Mouse (Mus musculus): ENCODE measurements at regions not wholly inside any gene's neighbourhood (a gene's known extent, or its start where the extent isn't known, plus 50 kb on each side); places are given as distances from the start of the nearest gene placed in this dataset.
"Not testable (repeated sequence)": the region's sequence is repeated elsewhere in the genome, so short reads cannot be mapped to it uniquely, and the experiment has no call there.

- H3K9me3 ChIP-seq (replicated peaks) = no peaks in the 10 kb centered on the region
- no peak overlapping the region for H3K9ac ChIP-seq (replicated peaks)
- no peak overlapping the region for H3K27ac ChIP-seq (replicated peaks)
- peaks cover 10% of the 10 kb centered on the region; the same call in 1 of the 2 replicates for H3K27me3 ChIP-seq (replicated peaks)
- ATAC-seq (ENCODE audit: low FRiP score) = no peak
- 16% methylated on average over 5 of the region's 5 CpGs for WGBS
- no peak overlapping the region for H3K4me3 ChIP-seq (replicated peaks)
- no peak overlapping the region for H3K4me2 ChIP-seq
- H3K36me3 ChIP-seq = no peaks in the 10 kb centered on the region
- no peaks in the 10 kb centered on the region for H3K4me1 ChIP-seq
These were observed 317.3 kb upstream of the 4933412E24Rik start for GRCm38 (mm10) chr15:60333573-60334306.

GRCm38 (mm10) chr15:60317577-60317976 is 301.2 kb upstream of the 4933412E24Rik start:
- WGBS = 93% methylated on average over 2 of the region's 2 CpGs
- ATAC-seq (ENCODE audit: low FRiP score) = no peak
- no peaks in the 10 kb centered on the region for H3K36me3 ChIP-seq
- H3K9me3 ChIP-seq (replicated peaks) = no peaks in the 10 kb centered on the region
- H3K4me1 ChIP-seq = no peaks in the 10 kb centered on the region
- H3K27ac ChIP-seq (replicated peaks) = no peak overlapping the region
- no peak overlapping the region for H3K4me3 ChIP-seq (replicated peaks)
- no peaks in the 10 kb centered on the region for H3K27me3 ChIP-seq (replicated peaks)
- no peak overlapping the region for H3K4me2 ChIP-seq
- H3K9ac ChIP-seq (replicated peaks) = no peak overlapping the region

GRCm38 (mm10) chr15:60315210-60315609 is 298.8 kb upstream of the 4933412E24Rik start:
- H3K36me3 ChIP-seq = no peaks in the 10 kb centered on the region
- no peaks in the 10 kb centered on the region for H3K27me3 ChIP-seq (replicated peaks)
- no peak overlapping the region for H3K4me2 ChIP-seq
- 60% methylated on average over 5 of the region's 5 CpGs for WGBS
- H3K4me1 ChIP-seq = no peaks in the 10 kb centered on the region
- no peaks in the 10 kb centered on the region for H3K9me3 ChIP-seq (replicated peaks)
- no peak overlapping the region for H3K9ac ChIP-seq (replicated peaks)
- no peak overlapping the region for H3K4me3 ChIP-seq (replicated peaks)
- no peak for ATAC-seq (ENCODE audit: low FRiP score)
- no peak overlapping the region for H3K27ac ChIP-seq (replicated peaks)

DNA sequence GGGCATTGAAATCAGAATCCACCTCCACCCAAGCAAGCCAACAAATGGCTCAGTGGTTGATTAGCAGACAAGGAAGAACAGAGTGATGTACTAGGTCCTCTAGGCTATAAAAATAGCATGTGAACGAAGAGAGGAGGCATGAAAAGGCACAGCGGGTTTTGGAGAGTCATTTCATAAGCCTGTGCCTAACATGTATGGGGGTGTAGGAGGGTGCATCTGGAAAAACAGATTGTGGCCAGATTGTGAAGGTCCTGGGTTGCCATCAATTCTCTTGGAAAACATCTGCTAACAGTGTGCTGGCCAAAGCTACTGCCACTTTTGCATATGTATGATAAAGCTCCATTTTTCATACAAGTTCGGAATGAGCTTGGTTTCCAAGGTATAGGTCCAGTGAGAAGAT is 293.5 kb upstream of the 4933412E24Rik start:
- Histone ChIP-seq H3K9me3 (replicated peaks) (no peaks in the 10 kb centered on the region), H3K4me3 (replicated peaks) (no peak overlapping the region), H3K9ac (replicated peaks) (no peak overlapping the region), H3K36me3 (no peaks in the 10 kb centered on the region), H3K4me2 (no peak overlapping the region), H3K27ac (replicated peaks) (no peak overlapping the region), H3K27me3 (replicated peaks) (no peaks in the 10 kb centered on the region), H3K4me1 (0 out of 2 replicates have a peak, but pooled peaks cover 3% of the 10 kb centered on the region)
- peak; percentile 59; the same call in 1 of the 2 replicates for ATAC-seq (ENCODE audit: low FRiP score)
- 72% methylated on average over 3 of the region's 3 CpGs for WGBS

GRCm38 (mm10) chr15:60308968-60309367 is 292.6 kb upstream of the 4933412E24Rik start:
- no peak for ATAC-seq (ENCODE audit: low FRiP score)
- no peaks in the 10 kb centered on the region for H3K9me3 ChIP-seq (replicated peaks)
- 0 out of 2 replicates have a peak, but pooled peaks cover 3% of the 10 kb centered on the region for H3K4me1 ChIP-seq
- H3K36me3 ChIP-seq = no peaks in the 10 kb centered on the region
- H3K27ac ChIP-seq (replicated peaks) = no peak overlapping the region
- no peak overlapping the region for H3K4me2 ChIP-seq
- H3K9ac ChIP-seq (replicated peaks) = no peak overlapping the region
- H3K27me3 ChIP-seq (replicated peaks) = no peaks in the 10 kb centered on the region
- H3K4me3 ChIP-seq (replicated peaks) = no peak overlapping the region
- WGBS = 74% methylated on average over 1 of the region's 1 CpGs

GRCm38 (mm10) chr15:60308126-60308525 is 291.7 kb upstream of the 4933412E24Rik start:
- Histone ChIP-seq H3K9ac (replicated peaks) (no peak overlapping the region), H3K27ac (replicated peaks) (no peak overlapping the region), H3K4me3 (replicated peaks) (no peak overlapping the region), H3K9me3 (replicated peaks) (no peaks in the 10 kb centered on the region), H3K27me3 (replicated peaks) (no peaks in the 10 kb centered on the region), H3K36me3 (no peaks in the 10 kb centered on the region), H3K4me2 (no peak overlapping the region), H3K4me1 (0 out of 2 replicates have a peak, but pooled peaks cover 3% of the 10 kb centered on the region)
- 59% methylated on average over 2 of the region's 2 CpGs for WGBS
- ATAC-seq (ENCODE audit: low FRiP score) = no peak

DNA sequence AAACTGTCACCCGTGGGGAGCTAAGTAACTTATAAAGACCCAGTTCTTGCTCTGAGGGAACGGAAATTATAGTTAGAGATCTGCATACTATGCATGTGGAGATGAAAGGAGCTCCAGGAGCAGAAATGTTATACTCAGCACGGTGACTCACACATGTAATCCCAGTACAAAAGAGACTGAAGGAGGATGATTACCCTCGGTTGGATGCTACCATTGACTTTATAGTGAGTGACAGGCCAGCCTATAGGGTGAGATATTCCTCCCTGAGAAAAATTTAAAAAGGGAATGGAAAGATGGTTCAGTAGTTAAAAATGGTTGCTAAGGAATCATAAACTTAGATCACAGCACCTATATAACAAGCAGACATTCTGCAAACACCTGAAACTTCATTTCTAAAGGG is 287.1 kb upstream of the 4933412E24Rik start:
- no peaks in the 10 kb centered on the region for H3K4me1 ChIP-seq

GRCm38 (mm10) chr15:60301939-60302338 is 285.5 kb upstream of the 4933412E24Rik start:
- Histone ChIP-seq H3K9ac (replicated peaks) (no peak overlapping the region), H3K36me3 (no peaks in the 10 kb centered on the region), H3K9me3 (replicated peaks) (no peaks in the 10 kb centered on the region), H3K4me1 (no peaks in the 10 kb centered on the region), H3K27me3 (replicated peaks) (no peaks in the 10 kb centered on the region), H3K4me2 (no peak overlapping the region), H3K4me3 (replicated peaks) (no peak overlapping the region), H3K27ac (replicated peaks) (no peak overlapping the region)
- ATAC-seq (ENCODE audit: low FRiP score) = no peak
- WGBS = 82% methylated on average over 4 of the region's 4 CpGs

More for the DNA sequence above, 287.1 kb upstream of the 4933412E24Rik start:
- Histone ChIP-seq H3K9me3 (replicated peaks) (no peaks in the 10 kb centered on the region), H3K9ac (replicated peaks) (no peak overlapping the region), H3K4me2 (no peak overlapping the region), H3K36me3 (no peaks in the 10 kb centered on the region), H3K27ac (replicated peaks) (no peak overlapping the region), H3K27me3 (replicated peaks) (no peaks in the 10 kb centered on the region), H3K4me3 (replicated peaks) (no peak overlapping the region)
- no peak for ATAC-seq (ENCODE audit: low FRiP score)
- WGBS = 71% methylated on average over 4 of the region's 4 CpGs

DNA sequence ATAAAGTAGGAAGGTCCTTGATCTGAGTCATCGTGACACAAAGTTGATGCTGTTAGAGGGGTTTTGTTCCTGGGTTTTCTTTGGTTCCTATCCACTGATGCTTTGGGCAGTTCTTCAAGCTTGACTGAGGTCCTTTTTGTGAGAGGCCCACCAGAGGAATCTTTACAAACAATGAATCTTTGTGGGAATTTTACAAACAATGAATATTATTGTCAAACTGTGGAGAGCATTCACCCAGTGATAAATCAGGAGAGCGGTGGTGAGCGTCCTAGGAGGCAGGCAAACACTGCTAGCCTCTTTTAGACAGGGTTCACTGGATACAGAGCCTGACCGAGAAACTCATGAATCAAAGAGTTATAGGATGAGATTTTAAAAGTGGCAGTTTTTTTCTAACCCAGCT is 268.9 kb upstream of the 4933412E24Rik start:
- no peak overlapping the region for H3K9ac ChIP-seq (replicated peaks)
- H3K4me1 ChIP-seq = no peaks in the 10 kb centered on the region
- no peak overlapping the region for H3K4me2 ChIP-seq
- 18% methylated on average over 4 of the region's 4 CpGs for WGBS
- ATAC-seq (ENCODE audit: low FRiP score) = no peak
- H3K9me3 ChIP-seq (replicated peaks) = no peaks in the 10 kb centered on the region
- no peak overlapping the region for H3K4me3 ChIP-seq (replicated peaks)
- H3K27ac ChIP-seq (replicated peaks) = no peak overlapping the region
- no peaks in the 10 kb centered on the region for H3K27me3 ChIP-seq (replicated peaks)
- no peaks in the 10 kb centered on the region for H3K36me3 ChIP-seq

GRCm38 (mm10) chr15:60280378-60280777 is 264.0 kb upstream of the 4933412E24Rik start:
- ATAC-seq (ENCODE audit: low FRiP score) = no peak
- Histone ChIP-seq H3K4me3 (replicated peaks) (no peak overlapping the region), H3K36me3 (no peaks in the 10 kb centered on the region), H3K4me1 (no peaks in the 10 kb centered on the region), H3K27ac (replicated peaks) (no peak overlapping the region), H3K9me3 (replicated peaks) (no peaks in the 10 kb centered on the region), H3K4me2 (no peak overlapping the region), H3K9ac (replicated peaks) (no peak overlapping the region), H3K27me3 (replicated peaks) (no peaks in the 10 kb centered on the region)
- 42% methylated on average over 2 of the region's 2 CpGs for WGBS

DNA sequence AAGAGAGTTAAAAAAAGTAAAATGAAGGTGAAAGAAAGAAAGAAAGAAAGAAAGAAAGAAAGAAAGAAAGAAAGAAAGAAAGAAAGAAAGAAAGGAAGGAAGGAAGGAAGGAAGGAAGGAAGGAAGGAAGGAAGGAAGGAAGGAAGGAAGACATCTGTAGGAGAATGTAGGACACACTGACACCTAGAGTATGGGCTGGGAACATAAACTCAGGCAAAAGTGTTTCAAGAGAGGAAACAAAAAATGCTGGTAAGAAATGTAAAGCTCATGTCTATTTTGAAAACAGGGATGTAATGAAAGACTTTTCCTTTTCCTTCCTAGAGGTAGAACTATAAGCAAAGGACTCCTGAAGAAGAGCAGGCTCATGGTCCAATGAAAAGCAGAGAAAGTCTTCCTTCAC is 237.2 kb upstream of the 4933412E24Rik start:
- not testable (repeated sequence) for H3K27ac ChIP-seq (replicated peaks); ATAC-seq (ENCODE audit: low FRiP score); H3K4me2 ChIP-seq; H3K4me3 ChIP-seq (replicated peaks); H3K27me3 ChIP-seq (replicated peaks); H3K36me3 ChIP-seq; H3K9ac ChIP-seq (replicated peaks); H3K9me3 ChIP-seq (replicated peaks); H3K4me1 ChIP-seq

DNA sequence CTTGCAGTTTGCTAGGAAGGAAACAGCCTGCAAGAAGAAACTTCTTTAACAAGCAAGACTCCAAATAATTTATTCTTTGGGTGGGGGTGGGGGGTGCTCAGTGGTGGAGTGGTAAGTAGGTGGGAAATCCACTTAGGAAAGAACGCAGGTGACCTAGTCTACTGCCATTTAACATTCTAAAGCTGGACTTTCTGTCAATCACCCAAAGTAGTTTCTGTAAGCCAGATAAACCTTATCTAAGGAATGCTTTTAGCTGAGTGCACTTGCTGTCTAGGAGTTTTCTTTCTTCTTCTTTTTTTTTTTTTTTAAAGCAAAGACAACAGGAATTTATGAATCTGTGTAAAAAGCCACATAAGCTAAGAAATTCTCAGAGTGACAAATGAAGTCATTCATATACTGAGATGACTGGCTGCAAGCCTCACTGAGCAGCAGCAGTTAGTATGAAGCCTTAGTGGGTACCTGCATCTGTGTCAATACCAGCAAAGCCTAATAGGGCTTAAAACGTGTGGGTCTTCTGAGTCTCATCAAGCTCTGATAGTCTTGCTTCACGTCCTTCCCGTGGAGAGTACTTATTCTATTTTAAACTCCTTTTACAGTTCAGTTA is 210.0 kb upstream of the 4933412E24Rik start:
- no peak overlapping the region for H3K27ac ChIP-seq (replicated peaks)
- no peaks in the 10 kb centered on the region for H3K9me3 ChIP-seq (replicated peaks)
- no peak overlapping the region for H3K9ac ChIP-seq (replicated peaks)
- H3K4me3 ChIP-seq (replicated peaks) = no peak overlapping the region
- no peaks in the 10 kb centered on the region for H3K27me3 ChIP-seq (replicated peaks)
- WGBS = 72% methylated on average over 4 of the region's 4 CpGs
- H3K4me1 ChIP-seq = no peaks in the 10 kb centered on the region
- H3K36me3 ChIP-seq = no peaks in the 10 kb centered on the region
- H3K4me2 ChIP-seq = no peak overlapping the region
- ATAC-seq (ENCODE audit: low FRiP score) = no peak
